Mouse (Mus musculus) olfactory bulb, adult 2 months (tissue): Measurements from ENCODE around the gene Ndufa11. TPM values are rescaled to one million over a fixed set of nuclear protein-coding genes. Genes with fewer than 3 reads are reported as not detected.

ENCODE experiments used
- H3K27ac ChIP-seq: fragments of 200-500 bp; 2 replicates; pipeline ENCODE4 v1.5.1; 2012; ENCODE audit warnings: low read depth, low read length; ENCODE audit not compliant: insufficient read depth
- H3K4me1 ChIP-seq: fragments of 200-500 bp; 2 replicates; pipeline ENCODE4 v1.6.1; 2012; ENCODE audit warnings: low read length; ENCODE audit not compliant: control insufficient read depth, insufficient read depth
- H3K4me3 ChIP-seq: fragments of 200-500 bp; 2 replicates; pipeline ENCODE4 v1.5.1; 2012; ENCODE audit warnings: mild to moderate bottlenecking, low read depth, low read length, moderate library complexity; ENCODE audit not compliant: insufficient read depth
- CTCF ChIP-seq: fragments of 200-500 bp; IDR thresholded peaks from 2 replicates; pipeline ENCODE4 v1.5.1; 2012; ENCODE audit warnings: low read depth, mild to moderate bottlenecking, low read length, moderate library complexity; ENCODE audit not compliant: insufficient read depth
- POLR2A ChIP-seq: fragments of 200-500 bp; IDR thresholded peaks from 2 replicates; pipeline ENCODE4 v1.6.1; 2012; ENCODE audit warnings: mild to moderate bottlenecking, low read depth, low read length, moderate library complexity; ENCODE audit not compliant: insufficient read depth
- WGBS: fragments of 180-500 bp; shearing (Covaris S2); methylation state at CpG from one replicate; pipeline ENCODE4 v1.1.7; 2018; 5-methylcytosine and 5-hydroxymethylcytosine counted together
- polyA plus RNA-seq: library from polyadenylated mRNA; stranded (reverse); fragments of >200 nt; gene quantifications from 2 replicates; pipeline ENCODE4 v1.2.4, GENCODE M21; 2012; ENCODE audit warnings: low replicate concordance; ENCODE audit not compliant: missing spikeins, insufficient read depth, insufficient read length

The Ndufa11 gene
- polyA plus RNA-seq, 1 experiment, result not detected

DNA sequence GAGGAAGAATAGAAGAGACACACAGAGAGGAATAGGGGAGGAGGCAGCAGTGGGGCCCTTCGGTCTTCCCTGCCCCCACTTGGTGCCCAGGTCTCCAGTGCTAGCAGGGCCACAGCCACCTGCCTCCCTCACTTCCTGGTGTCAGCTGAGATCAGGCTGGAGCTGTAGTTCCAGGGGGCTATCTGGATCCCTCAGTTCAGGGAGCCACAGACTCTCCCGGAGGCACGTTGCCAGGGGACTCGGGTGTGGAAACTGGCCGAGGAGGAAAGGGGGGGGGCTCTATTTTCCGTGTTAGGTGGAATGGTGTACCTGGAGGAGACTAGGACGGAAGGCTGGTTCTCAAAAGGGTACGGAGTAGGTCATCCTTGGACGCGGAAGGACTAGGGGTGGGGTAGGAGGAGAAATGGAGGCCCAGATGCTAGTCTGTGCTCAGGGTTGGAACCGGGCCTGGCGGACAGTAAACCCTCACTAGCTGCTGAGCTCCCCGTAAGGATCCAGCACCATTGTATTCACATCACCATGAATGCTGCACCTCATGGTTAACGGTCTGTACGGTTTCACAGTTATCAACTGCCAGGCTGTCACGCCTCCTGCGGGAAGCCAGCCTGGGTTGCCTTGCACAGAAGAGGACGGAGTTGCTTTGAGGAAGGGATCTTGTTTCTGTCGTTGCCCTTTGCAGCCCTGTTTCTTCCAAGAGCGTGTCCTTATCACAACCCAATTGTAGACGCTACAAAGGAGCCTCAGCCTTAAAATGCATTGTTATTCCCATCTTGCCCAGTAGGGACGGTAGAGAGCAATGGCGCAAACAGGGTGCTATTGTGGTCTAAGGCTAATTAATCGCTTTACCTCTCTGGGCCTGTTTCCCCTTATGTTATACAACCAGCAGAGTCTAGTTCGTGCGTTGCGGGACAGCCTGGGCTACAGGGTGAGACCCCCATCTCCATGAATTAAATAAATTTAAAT lies 45.5 kb downstream of the Ndufa11 start:
- H3K27ac ChIP-seq, result peak overlapping the region; percentile 29
- WGBS, result 46% methylated on average over 27 of the region's 27 CpGs
- H3K4me1 ChIP-seq, result peaks cover 28% of the 10 kb centered on the region
- TF ChIP-seq CTCF, result peak; percentile 48
- no peak for TF ChIP-seq POLR2A
- H3K4me3 ChIP-seq, result no peak overlapping the region

DNA sequence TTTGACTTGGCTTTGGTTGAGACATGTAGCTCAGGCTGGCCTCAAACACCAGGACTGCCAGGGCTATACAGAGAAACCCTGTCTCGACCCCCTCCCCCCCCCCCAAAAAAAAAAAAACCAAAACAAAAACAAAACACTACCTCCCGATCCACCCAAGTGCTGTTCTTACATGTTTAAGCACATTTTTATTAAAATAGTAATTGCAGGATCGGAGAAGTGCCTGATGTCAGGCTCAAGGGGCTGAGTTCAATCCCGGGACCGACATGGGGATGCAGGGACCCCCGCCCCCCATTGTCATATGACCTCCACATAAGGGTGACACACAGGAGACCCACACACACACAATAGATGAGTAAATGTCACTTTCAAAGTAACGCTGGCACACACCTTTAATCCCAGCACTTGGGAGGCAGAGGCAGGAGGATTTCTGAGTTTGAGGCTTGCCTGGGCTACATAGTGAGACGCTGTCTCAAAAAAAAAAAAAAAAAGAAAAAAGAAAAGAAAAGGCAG lies 46.2 kb downstream of the Ndufa11 start:
- WGBS, result 73% methylated on average over 8 of the region's 8 CpGs

DNA sequence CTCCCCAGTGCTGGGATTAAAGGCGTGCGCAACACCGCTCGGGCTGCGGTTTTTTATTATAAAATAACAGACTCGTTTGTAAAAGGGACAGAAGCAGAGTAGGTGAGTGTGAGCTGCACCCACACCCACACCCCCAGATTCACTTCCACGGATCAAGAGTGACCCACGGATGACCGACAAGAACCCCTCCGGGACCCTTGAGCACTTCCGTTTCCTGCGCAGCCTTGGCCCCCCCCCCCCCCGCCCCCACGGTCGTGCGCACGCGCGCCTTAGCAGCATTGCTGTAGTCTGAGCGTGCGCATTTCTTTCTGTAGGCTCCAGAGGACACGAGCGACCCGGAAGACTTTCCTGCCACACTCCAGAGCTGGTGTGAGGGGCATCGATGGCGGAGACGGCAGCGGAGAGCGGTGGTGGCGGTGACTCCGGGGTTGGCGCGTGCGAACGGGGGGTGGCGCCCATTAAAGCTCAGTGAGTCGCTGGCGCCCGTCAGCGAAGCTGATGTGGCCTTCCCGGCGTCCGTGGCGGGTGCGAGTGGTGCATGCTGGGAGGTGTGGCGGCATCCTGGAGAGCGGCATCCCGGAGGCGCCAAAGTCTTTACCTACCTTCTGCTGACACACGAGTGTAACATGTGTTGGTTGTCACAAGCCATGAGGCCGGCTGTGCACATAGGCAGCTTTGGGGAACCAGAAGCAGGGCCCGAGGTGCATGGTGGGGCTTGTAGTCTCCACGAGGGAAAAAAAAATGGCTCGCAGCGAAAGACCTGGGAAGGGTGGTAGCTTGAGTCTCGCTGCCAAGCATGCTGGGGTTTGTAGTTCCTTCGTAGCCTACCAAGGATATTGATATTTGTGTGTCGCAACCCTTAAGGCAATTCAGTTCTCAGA lies 47.1 kb downstream of the Ndufa11 start, which contains the start of gene Dus3l:
Gene Dus3l (plus strand): TSS at position 284 of the 881 bp plus-strand sequence.
- H3K27ac ChIP-seq, result peak within 1 kb of the TSS; percentile 99
- WGBS, result under 1% methylated on average over 58 of the region's 58 CpGs

More for the DNA sequence above, 46.2 kb downstream of the Ndufa11 start:
- peak overlapping the region; percentile 96; the same call in 1 of the 2 replicates for H3K4me3 ChIP-seq
- H3K4me1 ChIP-seq, result peaks cover 26% of the 10 kb centered on the region
- TF ChIP-seq POLR2A (no peak), CTCF (no peak)
- no peak overlapping the region; the same call in 1 of the 2 replicates for H3K27ac ChIP-seq

DNA sequence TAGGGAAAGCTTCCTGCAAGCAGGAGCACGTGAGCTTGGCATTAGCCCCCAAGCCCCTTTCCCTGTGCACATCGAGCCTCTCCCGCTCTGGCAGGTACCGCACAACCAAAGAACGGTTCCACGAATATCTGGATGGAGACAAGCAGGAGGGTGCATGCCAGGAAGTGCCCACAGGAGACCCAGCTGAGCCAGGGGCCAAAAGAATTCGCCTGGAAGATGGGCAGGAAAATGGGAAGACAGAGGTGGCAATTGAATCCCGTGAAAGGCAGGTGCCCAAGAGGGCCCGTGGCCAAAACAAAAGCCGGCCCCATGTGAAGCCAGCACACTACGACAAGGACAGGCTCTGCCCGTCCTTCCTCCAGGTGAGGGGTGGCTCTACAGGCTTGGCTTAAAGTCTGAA lies 47.9 kb downstream of the Ndufa11 start:
- no peak for TF ChIP-seq POLR2A
- 47% methylated on average over 12 of the region's 12 CpGs for WGBS
- Histone ChIP-seq H3K4me3 (peak overlapping the region; percentile 96), H3K4me1 (peaks cover 26% of the 10 kb centered on the region), H3K27ac (peak overlapping the region; percentile 99)

More for the DNA sequence above, 47.1 kb downstream of the Ndufa11 start, which contains the start of gene Dus3l:
- peak; percentile 71; the same call in 1 of the 2 replicates for TF ChIP-seq POLR2A
- TF ChIP-seq CTCF, result no peak
- Histone ChIP-seq H3K4me1 (peaks cover 26% of the 10 kb centered on the region), H3K4me3 (peak within 1 kb of the TSS; percentile 96)

DNA sequence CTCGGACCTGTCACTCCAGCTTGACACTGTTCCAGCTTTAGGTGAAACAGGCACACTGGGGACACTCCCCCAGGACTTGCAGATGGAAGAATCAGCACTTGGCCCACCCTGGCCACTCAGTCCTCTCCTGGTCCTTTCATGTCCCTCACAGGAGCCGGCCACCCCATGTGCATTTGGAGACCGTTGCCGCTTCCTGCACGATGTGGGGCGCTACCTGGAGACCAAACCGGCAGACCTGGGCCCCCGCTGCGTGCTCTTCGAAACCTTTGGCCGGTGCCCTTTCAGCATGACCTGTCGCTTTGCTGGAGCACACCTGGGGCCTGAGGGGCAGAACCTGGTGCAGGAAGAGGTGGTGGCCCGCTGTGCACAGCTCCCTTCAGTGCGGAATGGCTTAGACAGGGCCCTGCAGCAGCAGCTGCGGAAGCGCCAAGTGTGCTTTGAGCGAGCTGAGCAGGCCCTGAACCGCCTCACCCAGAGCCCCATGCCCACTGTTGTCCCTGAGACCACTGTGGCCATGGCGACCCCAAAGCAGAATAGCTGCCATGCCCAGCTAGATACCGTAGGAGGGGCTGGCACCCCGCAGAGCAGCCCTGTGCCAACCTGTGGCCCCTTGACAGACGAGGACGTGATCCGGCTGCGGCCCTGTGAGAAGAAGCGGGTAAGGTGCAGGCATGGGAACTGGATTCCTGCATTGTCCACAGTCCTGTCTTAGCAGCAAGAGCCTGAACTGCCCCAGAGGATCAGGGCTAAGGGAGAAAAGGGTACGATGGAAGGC lies 49.3 kb downstream of the Ndufa11 start:
- H3K4me1 ChIP-seq, result peaks cover 21% of the 10 kb centered on the region

DNA sequence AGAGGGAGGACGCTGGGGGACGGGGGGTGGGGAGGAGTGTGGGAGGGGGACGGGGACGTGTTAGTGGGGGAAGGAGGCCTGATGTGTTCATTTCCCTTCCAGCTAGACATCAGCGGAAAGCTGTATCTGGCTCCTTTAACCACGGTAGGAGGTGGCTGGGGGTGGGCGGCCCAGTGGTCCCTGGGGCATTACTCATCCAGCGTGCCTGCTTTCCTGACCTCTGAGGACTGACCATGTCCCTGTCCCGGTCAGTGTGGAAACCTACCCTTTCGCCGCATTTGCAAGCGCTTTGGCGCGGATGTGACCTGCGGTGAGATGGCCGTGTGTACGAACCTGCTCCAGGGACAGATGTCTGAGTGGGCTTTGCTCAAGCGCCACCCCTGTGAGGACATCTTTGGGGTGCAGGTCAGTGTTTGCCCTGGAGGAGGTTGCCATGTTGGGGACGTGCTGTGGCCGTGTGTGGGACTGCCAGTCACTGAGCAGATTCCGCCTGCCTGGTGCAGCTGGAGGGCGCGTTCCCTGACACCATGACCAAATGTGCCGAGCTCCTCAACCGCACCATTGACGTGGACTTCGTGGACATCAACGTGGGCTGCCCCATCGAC lies 50.1 kb downstream of the Ndufa11 start:
- no peak for TF ChIP-seq POLR2A
- no peak for TF ChIP-seq CTCF
- Histone ChIP-seq H3K27ac (no peak overlapping the region), H3K4me1 (peaks cover 17% of the 10 kb centered on the region), H3K4me3 (no peak overlapping the region)
- WGBS, result 95% methylated on average over 29 of the region's 29 CpGs

More for the DNA sequence above, 49.3 kb downstream of the Ndufa11 start:
- H3K27ac ChIP-seq, result no peak overlapping the region
- no peak for TF ChIP-seq CTCF
- no peak for TF ChIP-seq POLR2A
- H3K4me3 ChIP-seq, result no peak overlapping the region
- WGBS, result 92% methylated on average over 27 of the region's 27 CpGs

DNA sequence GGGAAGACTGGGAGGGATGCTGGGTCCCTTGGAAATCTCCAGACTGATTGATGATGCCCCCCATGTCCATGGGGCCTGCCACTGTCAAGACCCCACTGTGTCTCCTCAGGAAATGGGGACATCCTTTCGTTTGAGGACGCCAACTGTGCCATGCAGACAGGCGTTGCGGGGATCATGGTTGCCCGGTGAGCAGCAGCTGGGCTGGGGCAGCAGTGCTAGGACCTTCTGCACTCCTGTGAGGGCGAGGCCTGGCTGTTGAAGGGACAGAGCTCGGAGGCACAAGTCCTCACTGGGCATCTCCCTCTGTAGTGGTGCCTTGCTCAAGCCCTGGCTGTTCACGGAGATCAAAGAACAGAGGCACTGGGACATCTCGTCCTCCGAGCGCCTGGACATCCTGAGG lies 51.4 kb downstream of the Ndufa11 start:
- TF ChIP-seq CTCF, result no peak
- Histone ChIP-seq H3K4me3 (no peak overlapping the region), H3K4me1 (peaks cover 8% of the 10 kb centered on the region), H3K27ac (no peak overlapping the region)
- 96% methylated on average over 11 of the region's 11 CpGs for whole genome bisulfite sequencing

DNA sequence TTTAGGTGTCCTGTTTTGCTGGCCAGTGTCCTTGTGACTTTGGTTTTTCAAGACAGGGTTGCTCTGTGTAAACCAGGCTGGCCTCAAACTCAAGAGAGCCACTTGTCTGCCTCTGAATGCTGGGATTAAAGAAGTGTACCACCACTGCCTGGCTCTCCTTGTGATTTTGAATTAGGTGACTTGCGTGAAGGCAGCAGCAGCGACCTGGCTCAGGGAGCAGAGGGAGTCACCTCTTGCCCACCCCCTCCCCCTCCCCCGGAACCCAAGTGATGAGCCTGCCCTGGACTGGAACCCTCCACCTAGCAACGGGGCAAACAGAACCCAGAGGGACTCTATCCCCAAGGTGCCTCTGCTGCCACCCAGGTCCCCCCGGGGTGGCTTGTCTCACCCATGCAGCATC lies 52.4 kb downstream of the Ndufa11 start, which contains the start of gene Prr22:
Gene Prr22 (plus strand): TSS at position 301 of the 400 bp plus-strand sequence.
- Histone ChIP-seq H3K27ac (no peak within 1 kb of the TSS), H3K4me3 (no peak within 1 kb of the TSS), H3K4me1 (peaks cover 5% of the 10 kb centered on the region)
- 94% methylated on average over 5 of the region's 5 CpGs for WGBS
- TF ChIP-seq CTCF (no peak), POLR2A (no peak)

Other genes starting within 250 kb of the Ndufa11 start
- gene Ptprs, start 241.3 kb upstream of the Ndufa11 start, polyA plus RNA-seq, result 198 and 241 TPM in 2 replicates
- not detected in 2 replicates for gene Znrf4, start 205.3 kb upstream of the Ndufa11 start, polyA plus RNA-seq
- gene Gm20219, start 163.4 kb upstream of the Ndufa11 start, polyA plus RNA-seq, result not detected in 2 replicates
- gene Safb2, start 133.2 kb upstream of the Ndufa11 start, polyA plus RNA-seq, result 339 TPM in 1 of 2 replicates, not detected in the other
- gene Safb, start 132.9 kb upstream of the Ndufa11 start, polyA plus RNA-seq, result 696 TPM in 1 of 2 replicates, not detected in the other
- not detected in 2 replicates for gene 2410015M20Rik, start 108.0 kb upstream of the Ndufa11 start, polyA plus RNA-seq
- not detected in 2 replicates for gene Rpl36, start 104.4 kb upstream of the Ndufa11 start, polyA plus RNA-seq
- gene Lonp1, start 90.9 kb upstream of the Ndufa11 start, polyA plus RNA-seq, result not detected in 2 replicates
- not detected in 2 replicates for gene Catsperd, start 89.6 kb upstream of the Ndufa11 start, polyA plus RNA-seq
- not detected in 2 replicates for gene Ranbp3, start 44.5 kb upstream of the Ndufa11 start, polyA plus RNA-seq
- gene Vmac, start 255 bp downstream of the Ndufa11 start, polyA plus RNA-seq, result not detected in 2 replicates
- not detected in 2 replicates for gene Nrtn, start 39.8 kb downstream of the Ndufa11 start, polyA plus RNA-seq
- not detected in 2 replicates for gene Dus3l, start 47.0 kb downstream of the Ndufa11 start, polyA plus RNA-seq
- not detected in 2 replicates for gene Prr22, start 52.5 kb downstream of the Ndufa11 start, polyA plus RNA-seq
- gene Rfx2, start 113.2 kb downstream of the Ndufa11 start, polyA plus RNA-seq, result not detected in 2 replicates
- not detected in 2 replicates for gene Acsbg2, start 156.7 kb downstream of the Ndufa11 start, polyA plus RNA-seq
- gene 1700061G19Rik, start 157.7 kb downstream of the Ndufa11 start, polyA plus RNA-seq, result not detected in 2 replicates
- gene Mllt1, start 217.6 kb downstream of the Ndufa11 start, polyA plus RNA-seq, result not detected in 2 replicates